Mouse (Mus musculus) spleen, adult 2 months (tissue): ENCODE results near the gene Thada.

Experiments
- CTCF ChIP-seq: fragments of 200-500 bp; IDR thresholded peaks from 2 replicates; pipeline ENCODE4 v1.5.1; 2011; ENCODE audit warnings: mild to moderate bottlenecking, inconsistent platforms; ENCODE audit not compliant: insufficient read depth, insufficient read length, insufficient replicate concordance; ENCODE audit errors: extremely low read depth
- POLR2A ChIP-seq: fragments of 200-500 bp; IDR thresholded peaks from 2 replicates; pipeline ENCODE4 v1.6.1; 2011; ENCODE audit warnings: low read depth, low read length, inconsistent platforms

- TF ChIP-seq CTCF (no peak), POLR2A (no peak)
Measured at GRCm38 (mm10) chr17:84357776-84358175, 108.2 kb downstream of the Thada start.
